Mouse (Mus musculus) spleen, postnatal 4 days (tissue): ENCODE data around the gene Dok5.

Source experiments
- DNase-seq, 2 experiments: peaks; one replicate each; pipeline ENCODE4 v3.0.0; 2022; ENCODE audit warnings: low spot score in 2 of 2

Gene Dok5

DNA sequence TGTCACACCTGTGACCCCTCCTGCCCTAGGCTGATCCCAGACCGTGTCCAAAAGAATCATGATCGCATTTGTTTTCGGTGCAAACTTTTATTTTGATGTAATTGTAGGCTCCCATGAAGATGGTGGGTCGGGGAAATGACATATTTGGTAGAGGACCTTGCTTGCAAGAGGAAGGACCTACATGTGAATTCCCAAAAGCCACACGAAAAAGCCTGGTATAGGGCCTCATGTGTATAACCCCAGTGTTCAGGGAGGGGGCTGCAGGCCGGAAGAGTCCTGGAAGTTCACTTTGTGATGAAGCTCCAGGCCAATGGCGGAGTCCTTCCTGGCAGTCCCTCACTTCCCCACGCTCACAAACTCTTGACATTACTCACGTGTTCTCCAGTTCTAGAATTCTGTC is 7.3 kb downstream of the Dok5 start:
- no peak for DNase-seq

GRCm38 (mm10) chr2:170739713-170740365 is 8.2 kb downstream of the Dok5 start:
- DNase-seq: no peak

DNA sequence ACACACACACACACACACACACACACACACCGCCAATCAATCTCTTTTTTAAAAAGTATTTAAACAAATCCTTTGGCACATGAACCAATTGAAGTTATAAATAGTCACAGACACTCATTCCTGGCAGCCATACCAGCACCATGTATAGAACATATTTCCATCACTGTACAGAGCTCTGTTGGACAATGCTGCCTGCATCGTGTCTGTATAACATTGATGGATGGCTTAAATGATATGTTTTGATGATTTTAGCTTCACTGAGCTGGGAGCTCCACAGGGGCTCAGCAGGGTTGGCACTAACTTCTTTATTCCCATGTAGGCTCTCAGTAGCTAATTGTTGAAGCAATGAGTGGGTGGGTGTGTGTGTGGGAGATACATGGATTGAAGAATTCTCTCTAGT is 11.9 kb downstream of the Dok5 start:
- no peak for DNase-seq

GRCm38 (mm10) chr2:170748901-170749300 is 17.3 kb downstream of the Dok5 start:
- DNase-seq: no peak

GRCm38 (mm10) chr2:170752191-170752850 is 20.7 kb downstream of the Dok5 start:
- DNase-seq: no peak

GRCm38 (mm10) chr2:170755817-170756216 is 24.2 kb downstream of the Dok5 start:
- DNase-seq: no peak

GRCm38 (mm10) chr2:170756667-170757066 is 25.1 kb downstream of the Dok5 start:
- DNase-seq: no peak

GRCm38 (mm10) chr2:170757228-170757875 is 25.7 kb downstream of the Dok5 start:
- no peak for DNase-seq

DNA sequence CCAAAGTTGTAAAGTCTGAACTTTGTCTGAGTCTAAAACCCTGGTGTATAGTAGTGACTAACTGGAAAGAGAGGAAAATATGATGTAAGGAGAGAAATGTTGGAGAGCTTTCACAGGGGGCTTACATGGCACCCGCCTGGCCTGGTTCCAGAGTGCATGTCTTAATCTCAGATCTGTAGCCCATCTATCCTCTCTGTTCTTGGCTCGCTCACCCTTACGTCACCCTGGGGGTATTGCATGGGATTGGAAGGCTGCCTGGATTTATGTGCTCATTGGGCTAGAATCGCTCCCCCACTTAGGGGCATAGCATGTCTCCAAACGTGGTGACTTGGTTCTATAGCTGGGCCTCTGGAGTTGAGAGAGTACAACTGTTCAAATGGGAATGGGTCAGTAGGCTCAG is 26.6 kb downstream of the Dok5 start:
- DNase-seq: no peak

DNA sequence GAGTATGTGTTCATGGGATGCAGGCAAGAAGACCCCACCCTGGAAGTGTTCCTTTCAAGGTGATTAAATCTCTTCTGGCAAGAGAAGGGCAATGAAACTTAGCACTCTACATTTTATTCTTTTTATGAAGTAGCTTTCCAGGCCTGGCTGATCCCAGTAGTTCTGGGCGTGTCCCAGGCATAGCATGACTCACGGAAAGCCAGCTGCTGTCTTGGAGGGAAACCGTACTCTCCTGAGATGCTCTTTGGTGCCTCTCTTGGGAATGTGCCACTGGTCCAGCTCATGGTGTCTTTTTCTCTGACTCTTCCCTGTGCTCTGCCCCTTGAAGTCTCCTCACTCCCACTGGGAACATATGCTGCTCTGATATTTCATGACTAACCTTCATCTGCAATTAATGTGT is 33.1 kb downstream of the Dok5 start:
- DNase-seq: no peak

- no peak for DNase-seq
Measured at GRCm38 (mm10) chr2:170767243-170767642, 35.6 kb downstream of the Dok5 start.

GRCm38 (mm10) chr2:170768699-170769098 is 37.1 kb downstream of the Dok5 start:
- DNase-seq: no peak

DNA sequence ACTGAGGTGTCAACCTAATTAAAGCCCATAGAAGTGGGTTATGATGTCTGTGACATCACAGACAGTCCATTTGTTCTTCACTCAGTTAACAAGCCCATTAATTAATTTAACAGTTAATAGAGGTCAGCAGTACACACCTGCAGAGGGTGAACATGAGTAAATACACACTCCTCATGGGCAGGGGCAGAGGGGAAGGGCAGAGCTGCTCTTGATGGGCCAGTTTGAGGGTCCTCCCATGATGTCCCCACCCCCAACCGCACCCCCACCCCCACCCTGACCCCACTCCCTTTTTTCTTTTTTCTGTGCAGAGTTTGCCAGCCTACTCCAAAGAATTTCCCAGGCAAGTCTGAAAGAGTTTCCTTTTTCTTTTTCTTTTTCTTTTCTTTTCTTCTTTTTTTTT is 39.9 kb downstream of the Dok5 start:
- no peak for DNase-seq

DNA sequence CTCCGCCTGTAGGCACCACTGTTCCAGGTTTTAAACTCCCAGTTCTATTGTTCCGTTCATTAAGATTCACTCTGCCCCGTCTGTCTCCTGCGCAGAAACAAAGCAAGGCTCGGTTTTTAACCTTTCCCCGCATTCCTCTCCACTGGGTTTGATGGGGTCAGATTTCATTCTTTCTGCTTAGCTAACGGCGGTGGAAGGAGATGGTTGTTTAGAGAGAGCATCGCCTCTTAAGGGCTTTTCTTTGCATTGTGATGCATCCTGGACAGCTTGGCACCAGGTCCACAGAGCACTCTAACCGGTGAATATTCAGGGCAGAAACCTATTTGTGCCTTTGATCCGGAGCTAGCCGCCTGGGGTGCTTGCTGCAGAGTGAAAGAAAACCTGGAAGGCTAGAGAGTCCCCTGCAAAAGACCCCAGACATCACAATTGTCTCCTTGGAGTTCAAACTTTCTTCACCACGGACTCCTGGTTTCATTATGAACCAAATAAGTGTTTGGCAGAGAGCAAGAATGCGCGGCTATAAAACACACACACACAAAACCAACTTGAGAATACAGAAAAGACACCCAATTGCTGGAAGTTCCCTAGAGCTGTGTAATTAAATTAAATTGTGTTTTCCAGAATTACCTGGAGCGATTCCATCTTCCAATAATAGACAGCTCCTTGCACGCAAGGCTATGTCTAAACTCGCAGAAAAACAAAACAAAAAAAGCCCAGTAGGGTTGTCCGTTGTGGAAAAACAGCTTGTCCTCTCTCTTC is 40.7 kb downstream of the Dok5 start:
- no peak for DNase-seq

DNA sequence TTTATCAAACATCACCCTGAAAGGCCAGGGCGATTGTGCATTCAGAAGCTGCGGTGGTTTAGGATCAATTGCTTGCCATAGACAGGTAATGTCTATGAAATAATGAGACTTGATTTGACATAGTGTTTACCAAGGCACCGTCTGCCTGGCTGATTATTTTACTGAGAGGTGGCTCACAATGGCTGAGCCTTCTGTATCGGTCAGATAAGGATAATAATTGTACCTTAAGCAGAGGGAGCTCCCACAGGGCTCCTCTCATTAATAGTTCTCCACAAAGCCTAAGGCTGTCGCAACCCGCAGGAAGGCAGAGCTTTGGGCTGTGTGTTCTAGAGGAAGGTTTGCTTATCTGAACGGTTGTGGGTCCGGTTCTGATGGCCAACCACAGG is 41.3 kb downstream of the Dok5 start:
- DNase-seq: no peak

GRCm38 (mm10) chr2:170775577-170775976 is 44.0 kb downstream of the Dok5 start:
- DNase-seq: no peak

DNA sequence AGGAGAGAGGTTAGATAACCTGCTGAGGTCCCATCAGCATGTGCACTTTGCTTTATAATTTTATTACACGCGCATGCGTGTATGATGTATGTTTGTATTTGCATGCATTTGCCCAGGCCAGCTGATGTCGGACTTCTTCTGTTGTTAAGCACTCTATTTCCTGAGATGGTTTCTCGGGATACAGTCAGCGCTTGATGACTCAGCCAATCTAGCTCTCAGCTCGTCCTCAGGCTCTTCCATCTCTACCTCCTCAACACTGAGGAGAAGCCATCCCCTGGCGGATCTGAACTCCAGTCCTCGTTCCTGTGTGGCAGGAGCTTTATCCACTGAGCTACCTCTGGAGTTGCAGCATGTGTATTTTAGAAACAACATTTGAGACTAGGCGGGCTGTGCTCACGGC is 44.5 kb downstream of the Dok5 start:
- DNase-seq: no peak

- no peak for DNase-seq
Measured at GRCm38 (mm10) chr2:170777572-170777971, 46.0 kb downstream of the Dok5 start.

DNA sequence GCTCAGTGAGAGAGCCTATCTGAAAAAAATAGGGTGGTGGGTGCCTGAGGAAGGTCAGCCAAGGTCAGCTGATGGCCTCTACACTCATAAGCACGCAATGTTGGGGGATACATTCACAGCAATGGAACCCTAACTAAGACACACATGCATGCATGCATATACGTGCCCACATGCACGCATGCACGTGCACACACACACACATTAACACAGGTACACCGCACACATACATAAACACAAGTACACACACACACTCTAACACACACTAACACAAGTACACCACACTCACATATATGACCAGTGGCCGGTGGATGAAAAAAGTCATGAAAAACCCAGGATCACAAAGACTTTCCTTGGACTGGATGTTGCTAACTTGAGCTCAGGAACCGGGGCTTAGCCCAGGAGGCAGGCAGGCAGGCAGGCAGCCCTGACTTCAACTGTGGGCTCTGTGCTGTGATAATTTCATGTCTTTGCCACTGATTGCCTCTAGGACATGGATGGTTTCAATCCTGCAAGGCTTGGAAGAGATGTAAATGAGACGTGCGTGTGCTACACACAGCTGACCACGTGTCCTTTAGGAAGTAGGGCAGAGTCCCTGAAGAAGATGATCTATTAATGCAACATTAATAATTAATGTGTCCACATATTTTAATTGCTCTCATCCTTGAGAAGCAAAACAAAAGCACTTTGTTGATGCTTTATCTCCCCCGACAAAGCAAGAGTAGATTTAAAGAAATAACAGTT is 48.6 kb downstream of the Dok5 start:
- no peak for DNase-seq

DNA sequence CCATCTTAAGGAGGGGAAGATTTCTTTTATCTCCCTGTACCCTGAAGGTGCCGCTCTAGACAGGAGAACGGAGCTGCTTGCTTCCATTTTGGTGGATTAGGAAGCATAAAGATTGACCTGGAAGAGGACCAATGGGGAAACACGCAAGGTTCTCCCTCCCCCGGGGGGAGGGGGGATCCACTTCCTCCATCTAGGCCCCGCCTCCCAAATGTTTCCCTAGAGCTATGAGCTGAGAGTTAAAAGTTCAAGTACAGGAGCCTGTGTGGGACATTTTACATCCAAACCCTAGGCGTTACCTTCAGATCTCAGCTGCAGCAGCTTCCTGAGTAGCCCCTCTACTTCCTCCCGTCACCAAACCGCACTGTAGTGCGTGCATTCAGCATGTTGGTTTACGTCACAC is 56.5 kb downstream of the Dok5 start:
- DNase-seq: no peak

- no peak for DNase-seq
Measured at GRCm38 (mm10) chr2:170791332-170792017, 59.9 kb downstream of the Dok5 start.
